Mouse (Mus musculus) liver, adult 10 weeks (tissue): Measurements from ENCODE around the gene Llph. TPM values are rescaled to one million over a fixed set of nuclear protein-coding genes. Genes with fewer than 3 reads are reported as not detected.

Experiments used
- polyA plus RNA-seq: library from polyadenylated mRNA; stranded (reverse); fragments of 350-450 nt; fragmentation: Illumina TruSeq; extraction: RNeasy Lipid Tissue Mini Kit (QIAGEN cat#74804); gene quantifications from one replicate; pipeline ENCODE4 v1.2.3, GENCODE M21; 2014; ENCODE audit warnings: low read depth, low replicate concordance

The Llph gene
- polyA plus RNA-seq = 10.3 TPM

GRCm38 (mm10) chr10:120226871-120227661, at the start of gene Llph:
Gene Llph (plus strand): TSS chr10:120227070.

GRCm38 (mm10) chr10:120201131-120201921, 25.5 kb upstream of the Llph start, which contains the start of gene Tmbim4:
Gene Tmbim4 (plus strand): TSS chr10:120201590.

GRCm38 (mm10) chr10:120201961-120202402, 24.9 kb upstream of the Llph start, which contains the start of gene Irak3:
Gene Irak3 (minus strand): TSS chr10:120202130.

Other genes starting within 250 kb of the Llph start
- gene Helb, start 114.1 kb upstream of the Llph start, polyA plus RNA-seq = 4.9 TPM
- 124 TPM for gene Tmbim4, start 25.5 kb upstream of the Llph start, polyA plus RNA-seq
- 0.72 TPM for gene Irak3, start 24.9 kb upstream of the Llph start, polyA plus RNA-seq
- gene Hmga2, start 249.4 kb downstream of the Llph start, polyA plus RNA-seq = 0.16 TPM